Comparison of ENCODE assay signal across 20 mouse cellular contexts in the genomic region with DNA sequence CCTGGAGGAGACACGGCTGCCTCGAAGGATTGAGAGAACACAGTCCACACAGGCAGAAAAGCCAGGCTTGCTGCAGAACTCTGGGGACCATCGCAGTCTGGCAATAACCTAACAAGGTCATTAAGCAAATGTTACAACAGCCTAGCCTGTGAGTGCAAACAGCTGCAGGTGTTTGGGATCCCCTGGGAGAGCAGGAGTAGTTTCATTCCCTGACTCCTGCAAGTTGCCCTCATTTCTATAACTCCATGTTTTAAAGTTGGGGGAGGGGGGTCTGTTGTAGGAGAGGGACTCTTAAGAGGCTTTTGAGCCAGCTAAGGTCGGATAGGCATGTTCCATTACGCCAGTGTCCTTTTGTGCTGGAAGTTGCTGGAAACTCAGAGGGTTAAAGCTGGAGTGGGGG. TPM values are rescaled to one million over a fixed set of nuclear protein-coding genes. Genes with fewer than 3 reads are reported as not detected.
DNase-seq lines count a peak whose midpoint lies in the region; ATAC-seq and TF ChIP-seq lines count a peak whose summit lies in the region.
"Had no signal": no experiment of that assay in that cellular context is flagged by ENCODE, and none has a peak within 500 bp of the region (broad histone marks: within the 10 kb centered on the region; RNA-seq: fewer than 3 reads in every experiment).

No protein-coding gene starts in this region.

- no peak overlapping the region for H3K27ac ChIP-seq in gastrocnemius, adult 2 months
- H3K27ac ChIP-seq in stomach, embryonic 14.5 days (ENCODE audit: low read length) = peak overlapping the region; percentile 62; the same call in 1 of the 2 replicates
- no peak overlapping the region for H3K27ac ChIP-seq in stomach, postnatal 0 days (replicated peaks)
- peak overlapping the region; percentile 89 for H3K27ac ChIP-seq in limb, embryonic 11.5 days (replicated peaks; ENCODE audit: low read depth, low read length)
- H3K27ac ChIP-seq in layer of hippocampus, adult 2 months = no peak overlapping the region
- H3K27ac ChIP-seq: heart, adult 2 months; kidney, postnatal 0 days; liver, embryonic 13.5 days had no signal

- intact Hi-C loops in gastrocnemius, adult 2 months (cut with DNase I) = no loop called here
- intact Hi-C loops in gastrocnemius, postnatal 36 days (cut with DNase I) = no loop called here

- WGBS in stomach, embryonic 14.5 days = 28% methylated on average over 5 of the region's 5 CpGs
- 33% methylated on average over 5 of the region's 5 CpGs for WGBS in stomach, postnatal 0 days
- WGBS in limb, embryonic 11.5 days = 12% methylated on average over 5 of the region's 5 CpGs

- no peak for TF ChIP-seq CTCF in gastrocnemius, adult 2 months (IDR thresholded peaks at IDR 0.05)
- no peak for TF ChIP-seq CTCF in stomach, postnatal 0 days (IDR thresholded peaks at IDR 0.05; ENCODE audit: low read depth)
- TF ChIP-seq CTCF in layer of hippocampus, adult 2 months (conservative IDR thresholded peaks at IDR 0.05) = no peak

- no peaks in the 10 kb centered on the region for H3K4me1 ChIP-seq in stomach, embryonic 14.5 days (ENCODE audit: control insufficient read depth, insufficient read depth, low read length)
- H3K4me1 ChIP-seq in stomach, postnatal 0 days (replicated peaks; ENCODE audit: control insufficient read depth, insufficient read depth) = no peaks in the 10 kb centered on the region
- peaks cover 20% of the 10 kb centered on the region for H3K4me1 ChIP-seq in limb, embryonic 11.5 days (ENCODE audit: control insufficient read depth, insufficient read depth, low read length)
- H3K4me1 ChIP-seq: liver, embryonic 13.5 days had no signal

- H3K9ac ChIP-seq in stomach, embryonic 14.5 days (replicated peaks; ENCODE audit: low read depth, low read length) = no peak overlapping the region
- no peak overlapping the region for H3K9ac ChIP-seq in stomach, postnatal 0 days (ENCODE audit: low read length)
- H3K9ac ChIP-seq in limb, embryonic 11.5 days (ENCODE audit: low read length) = no peak overlapping the region
- H3K9ac ChIP-seq: forebrain, embryonic 12.5 days; liver, embryonic 13.5 days had no signal

- H3K36me3 ChIP-seq in stomach, embryonic 14.5 days (ENCODE audit: control insufficient read depth, insufficient read depth, low read length) = no peaks in the 10 kb centered on the region
- H3K36me3 ChIP-seq in stomach, postnatal 0 days (ENCODE audit: control insufficient read depth, insufficient read depth, low read length) = no peaks in the 10 kb centered on the region
- H3K36me3 ChIP-seq in limb, embryonic 11.5 days (ENCODE audit: control insufficient read depth, insufficient read depth, low read length) = no peaks in the 10 kb centered on the region
- H3K36me3 ChIP-seq: forebrain, embryonic 12.5 days; liver, embryonic 13.5 days had no signal

- peak; percentile 56 for DNase-seq in gastrocnemius, adult 2 months
- DNase-seq in gastrocnemius, postnatal 36 days = no peak
- DNase-seq in stomach, postnatal 0 days (ENCODE audit: low spot score) = no peak
- DNase-seq in limb, embryonic 11.5 days (ENCODE audit: low spot score) = peak; percentile 80
- no peak for DNase-seq in layer of hippocampus, adult 2 months (ENCODE audit: low spot score in 2 of 2)
- DNase-seq in lung, postnatal 4 days = no peak
- no peak for DNase-seq in kidney, postnatal 10 days
- DNase-seq: heart, postnatal 36 days; liver, embryonic 13.5 days; lung, postnatal 36 days; thymus, postnatal 4 days had no signal

- H3K27me3 ChIP-seq in stomach, embryonic 14.5 days (ENCODE audit: control insufficient read depth, insufficient read depth, low read length) = no peaks in the 10 kb centered on the region
- H3K27me3 ChIP-seq in stomach, postnatal 0 days (ENCODE audit: control insufficient read depth, insufficient read depth, low read length) = no peaks in the 10 kb centered on the region
- H3K27me3 ChIP-seq in limb, embryonic 11.5 days (ENCODE audit: control insufficient read depth, insufficient read depth, low read length) = no peaks in the 10 kb centered on the region
- H3K27me3 ChIP-seq: forebrain, embryonic 12.5 days; liver, embryonic 13.5 days had no signal

- peak; percentile 47; the same call in 1 of the 2 replicates for ATAC-seq in stomach, embryonic 14.5 days (ENCODE audit: insufficient number of reproducible peaks, insufficient read depth, low FRiP score, low read depth)
- no peak for ATAC-seq in stomach, postnatal 0 days (ENCODE audit: low FRiP score, low TSS enrichment)
- ATAC-seq in limb, embryonic 11.5 days (ENCODE audit: insufficient number of reproducible peaks, low FRiP score, low TSS enrichment, low read depth) = peak; percentile 78
- ATAC-seq: activated CD4-positive, CD25-positive, alpha-beta regulatory T cell, adult 4 months had no signal

- H3K4me3 ChIP-seq in gastrocnemius, adult 2 months = no peak overlapping the region
- H3K4me3 ChIP-seq in stomach, embryonic 14.5 days (ENCODE audit: low read depth, low read length) = no peak overlapping the region
- H3K4me3 ChIP-seq in stomach, postnatal 0 days (ENCODE audit: low read depth, low read length) = no peak overlapping the region
- no peak overlapping the region for H3K4me3 ChIP-seq in limb, embryonic 11.5 days (ENCODE audit: low read depth, low read length)
- H3K4me3 ChIP-seq in layer of hippocampus, adult 2 months = no peak overlapping the region
- H3K4me3 ChIP-seq: forebrain, embryonic 12.5 days; heart, adult 2 months; liver, embryonic 13.5 days; myocyte had no signal

- H3K4me2 ChIP-seq in stomach, embryonic 14.5 days (replicated peaks; ENCODE audit: low read depth, low read length) = no peak overlapping the region
- no peak overlapping the region for H3K4me2 ChIP-seq in stomach, postnatal 0 days (replicated peaks; ENCODE audit: low read depth)
- H3K4me2 ChIP-seq in limb, embryonic 11.5 days (ENCODE audit: low read depth, severe bottlenecking) = peak overlapping the region; percentile 8; the same call in 1 of the 2 replicates
- H3K4me2 ChIP-seq: forebrain, embryonic 12.5 days; liver, embryonic 13.5 days had no signal

- no peak for TF ChIP-seq EP300 in stomach, postnatal 0 days (optimal IDR thresholded peaks at IDR 0.05)

- H3K9me3 ChIP-seq in stomach, embryonic 14.5 days (ENCODE audit: control insufficient read depth, low read depth, low read length) = no peaks in the 10 kb centered on the region
- no peaks in the 10 kb centered on the region for H3K9me3 ChIP-seq in stomach, postnatal 0 days (ENCODE audit: control insufficient read depth, low read length)
- H3K9me3 ChIP-seq in limb, embryonic 11.5 days (ENCODE audit: control insufficient read depth, low read length) = no peaks in the 10 kb centered on the region
- H3K9me3 ChIP-seq: forebrain, embryonic 12.5 days had no signal

RNA-seq across cellular contexts. Expression of gene 1700069L16Rik, which starts 30.2 kb away (rescaled TPM):
- not detected for total RNA-seq in gastrocnemius, adult 2 months (2021)
- not detected for total RNA-seq in gastrocnemius, postnatal 36 days (2021)
- polyA plus RNA-seq in stomach, embryonic 14.5 days (2014; fragmentation: Nextera tagmentation; extraction: Ambion mirVana) = not detected in 2 replicates
- polyA plus RNA-seq in stomach, postnatal 0 days (2015; fragmentation: Nextera tagmentation; extraction: Ambion mirVana) = not detected in 2 replicates
- not detected in 2 replicates for polyA plus RNA-seq in limb, embryonic 11.5 days (2014; fragmentation: Nextera tagmentation; extraction: Ambion mirVana)
- not detected for total RNA-seq in layer of hippocampus, adult 2 months (2021)
- total RNA-seq: heart, adult 2 months; heart, postnatal 36 days; MEL had no signal
- polyA plus RNA-seq: activated CD4-positive, CD25-positive, alpha-beta regulatory T cell, adult 4 months; C2C12; forebrain, embryonic 12.5 days; heart, adult 2 months; kidney, postnatal 0 days; liver, embryonic 13.5 days; myocyte; spleen, adult 2 months had no signal

RNA-seq across cellular contexts. Expression of gene Ficd, which starts 41.2 kb away (rescaled TPM):
- 1 to 10 TPM; 7.1 to 7.8 TPM for total RNA-seq in gastrocnemius, adult 2 months (2021)
- total RNA-seq in gastrocnemius, postnatal 36 days (2021) = 1 to 10 TPM; 5.1 to 6.4 TPM
- polyA plus RNA-seq in stomach, embryonic 14.5 days (2014; fragmentation: Nextera tagmentation; extraction: Ambion mirVana) = 4.1 and 5.7 TPM in 2 replicates
- 5.5 and 6.0 TPM in 2 replicates for polyA plus RNA-seq in stomach, postnatal 0 days (2015; fragmentation: Nextera tagmentation; extraction: Ambion mirVana)
- 3.5 and 3.7 TPM in 2 replicates for polyA plus RNA-seq in limb, embryonic 11.5 days (2014; fragmentation: Nextera tagmentation; extraction: Ambion mirVana)
- 10 to 100 TPM; 12.2 to 12.5 TPM for total RNA-seq in layer of hippocampus, adult 2 months (2021)

RNA-seq across cellular contexts. Expression of gene Cmklr1, which starts 44.2 kb away (rescaled TPM):
- total RNA-seq in gastrocnemius, adult 2 months (2021) = 10 to 100 TPM; 10.8 to 17.1 TPM
- 10 to 100 TPM; 11.8 to 14.0 TPM for total RNA-seq in gastrocnemius, postnatal 36 days (2021)
- polyA plus RNA-seq in stomach, embryonic 14.5 days (2014; fragmentation: Nextera tagmentation; extraction: Ambion mirVana) = 3.6 and 3.7 TPM in 2 replicates
- 2.0 and 2.6 TPM in 2 replicates for polyA plus RNA-seq in stomach, postnatal 0 days (2015; fragmentation: Nextera tagmentation; extraction: Ambion mirVana)
- 2.4 and 2.7 TPM in 2 replicates for polyA plus RNA-seq in limb, embryonic 11.5 days (2014; fragmentation: Nextera tagmentation; extraction: Ambion mirVana)
- 1 to 10 TPM; 3.3 to 4.5 TPM for total RNA-seq in layer of hippocampus, adult 2 months (2021)
- total RNA-seq: MEL had no signal
- polyA plus RNA-seq: activated CD4-positive, CD25-positive, alpha-beta regulatory T cell, adult 4 months had no signal

Comparison
In these comparisons a context has a peak if more than half of its experiments do, and no peak if none do; other contexts are left out.
1. DNase-seq: peak in gastrocnemius, adult 2 months (single experiment) and limb, embryonic 11.5 days (single experiment); none in gastrocnemius, postnatal 36 days (0 of 2), stomach, postnatal 0 days (single experiment), layer of hippocampus, adult 2 months (0 of 2), lung, postnatal 4 days (0 of 2) and kidney, postnatal 10 days (single experiment).
2. H3K27ac ChIP-seq: peak in stomach, embryonic 14.5 days (single experiment) and limb, embryonic 11.5 days (single experiment); none in gastrocnemius, adult 2 months (single experiment), stomach, postnatal 0 days (single experiment) and layer of hippocampus, adult 2 months (single experiment).